Mouse (Mus musculus) cerebellum, adult 2 months (tissue): ENCODE measurements at regions not wholly inside any gene's neighbourhood (a gene's known extent, or its start where the extent isn't known, plus 50 kb on each side); places are given as distances from the start of the nearest gene placed in this dataset.

Experiments
- CTCF ChIP-seq: fragments of 200-500 bp; IDR thresholded peaks from 2 replicates; pipeline ENCODE4 v1.5.1; 2011; ENCODE audit warnings: low read depth, mild to moderate bottlenecking, control low read depth, low read length, moderate library complexity, borderline replicate concordance; ENCODE audit not compliant: insufficient read depth
- POLR2A ChIP-seq: fragments of 200-500 bp; IDR thresholded peaks from 2 replicates; pipeline ENCODE4 v1.6.1; 2011; ENCODE audit warnings: low read length, control low read depth, borderline replicate concordance; ENCODE audit not compliant: insufficient read depth

DNA sequence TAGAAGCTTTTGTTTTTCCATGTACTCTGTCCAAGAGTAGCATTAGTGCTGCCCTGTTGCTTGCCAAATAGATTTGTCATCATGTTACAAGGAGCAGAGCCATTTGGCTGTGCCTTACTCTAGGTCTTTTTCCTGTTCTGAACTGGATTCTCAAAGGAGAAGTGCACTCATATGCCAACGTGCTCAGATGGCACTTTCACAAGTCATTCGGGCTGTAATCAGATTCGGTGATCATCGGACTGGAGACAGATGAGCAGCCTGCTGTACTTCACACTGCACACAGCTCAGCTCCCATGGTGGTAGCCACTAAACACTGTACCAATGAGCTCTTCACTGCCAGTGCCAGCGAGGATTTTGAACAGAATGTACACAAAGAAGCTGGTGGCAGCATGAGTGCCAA lies 421.1 kb downstream of the Frk start:
- TF ChIP-seq POLR2A: no peak
- no peak for TF ChIP-seq CTCF
